Mouse (Mus musculus): Measurements from ENCODE around the gene Gtf2ird1. TPM values are rescaled to one million over a fixed set of nuclear protein-coding genes. Genes with fewer than 3 reads are reported as not detected.
A peak's percentile ranks its signal among the peaks of the same experiment; 100 is the strongest.

Gene Gtf2ird1
- polyA plus RNA-seq, 1 experiment from 2014 or later = 93.3 TPM

GRCm38 (mm10) chr5:134421061-134421460, 35.5 kb downstream of the Gtf2ird1 start:
- Histone ChIP-seq H3K27me3 (no peaks in the 10 kb centered on the region), H3K36me3 (peaks cover 4% of the 10 kb centered on the region; the same call in 1 of the 2 replicates), H3K4me1 (0 out of 2 replicates have a peak, but pooled peaks cover 4% of the 10 kb centered on the region), H3K4me2 (replicated peaks) (no peak overlapping the region), H3K9ac (replicated peaks) (no peak overlapping the region), H3K9me3 (no peaks in the 10 kb centered on the region), H3K27ac (replicated peaks) (no peak overlapping the region), H3K4me3 (no peak overlapping the region)
- ATAC-seq (replicated peaks) = no peak
- WGBS = 68% methylated on average over 9 of the region's 9 CpGs

GRCm38 (mm10) chr5:134419700-134420099, 36.8 kb downstream of the Gtf2ird1 start:
- WGBS = 91% methylated on average over 5 of the region's 5 CpGs

GRCm38 (mm10) chr5:134418315-134419074, 38.0 kb downstream of the Gtf2ird1 start:
- H3K36me3 ChIP-seq = peaks cover 24% of the 10 kb centered on the region
- ATAC-seq (replicated peaks) = no peak
- no peak overlapping the region for H3K4me2 ChIP-seq (replicated peaks)
- H3K9me3 ChIP-seq = no peaks in the 10 kb centered on the region
- no peaks in the 10 kb centered on the region for H3K27me3 ChIP-seq
- no peak overlapping the region for H3K27ac ChIP-seq (replicated peaks)
- H3K4me1 ChIP-seq = 0 out of 2 replicates have a peak, but pooled peaks cover 4% of the 10 kb centered on the region
- WGBS = 96% methylated on average over 6 of the region's 6 CpGs
- H3K9ac ChIP-seq (replicated peaks) = no peak overlapping the region
- H3K4me3 ChIP-seq = no peak overlapping the region

More at GRCm38 (mm10) chr5:134419700-134420099, 36.8 kb downstream of the Gtf2ird1 start:
- Histone ChIP-seq H3K27me3 (no peaks in the 10 kb centered on the region), H3K9me3 (no peaks in the 10 kb centered on the region), H3K4me2 (replicated peaks) (no peak overlapping the region), H3K9ac (replicated peaks) (no peak overlapping the region), H3K4me1 (0 out of 2 replicates have a peak, but pooled peaks cover 4% of the 10 kb centered on the region), H3K4me3 (no peak overlapping the region), H3K36me3 (peaks cover 17% of the 10 kb centered on the region), H3K27ac (replicated peaks) (no peak overlapping the region)
- ATAC-seq (replicated peaks) = no peak

GRCm38 (mm10) chr5:134412341-134412740, 44.2 kb downstream of the Gtf2ird1 start:
- ATAC-seq (replicated peaks) = no peak
- no peaks in the 10 kb centered on the region for H3K4me1 ChIP-seq
- H3K27ac ChIP-seq (replicated peaks) = no peak overlapping the region
- no peak overlapping the region for H3K4me2 ChIP-seq (replicated peaks)
- no peak overlapping the region for H3K9ac ChIP-seq (replicated peaks)
- H3K9me3 ChIP-seq = no peaks in the 10 kb centered on the region
- H3K36me3 ChIP-seq = peaks cover 77% of the 10 kb centered on the region
- H3K27me3 ChIP-seq = no peaks in the 10 kb centered on the region
- WGBS = 88% methylated on average over 2 of the region's 2 CpGs
- H3K4me3 ChIP-seq = no peak overlapping the region

GRCm38 (mm10) chr5:134410307-134410836, 46.1 kb downstream of the Gtf2ird1 start:
- H3K4me2 ChIP-seq (replicated peaks) = no peak overlapping the region
- no peak overlapping the region for H3K4me3 ChIP-seq
- no peaks in the 10 kb centered on the region for H3K27me3 ChIP-seq
- 92% methylated on average over 7 of the region's 7 CpGs for WGBS
- H3K4me1 ChIP-seq = no peaks in the 10 kb centered on the region
- no peaks in the 10 kb centered on the region for H3K9me3 ChIP-seq
- no peak overlapping the region for H3K9ac ChIP-seq (replicated peaks)
- peaks cover 85% of the 10 kb centered on the region for H3K36me3 ChIP-seq
- no peak for ATAC-seq (replicated peaks)
- no peak overlapping the region for H3K27ac ChIP-seq (replicated peaks)

- ATAC-seq (replicated peaks) = peak; percentile 48; the same call in 1 of the 2 replicates
- Histone ChIP-seq H3K4me1 (no peaks in the 10 kb centered on the region), H3K27ac (replicated peaks) (no peak overlapping the region), H3K9me3 (no peaks in the 10 kb centered on the region), H3K36me3 (peaks cover 85% of the 10 kb centered on the region), H3K9ac (replicated peaks) (no peak overlapping the region), H3K4me2 (replicated peaks) (no peak overlapping the region), H3K4me3 (no peak overlapping the region), H3K27me3 (no peaks in the 10 kb centered on the region)
- WGBS = 98% methylated on average over 6 of the region's 6 CpGs
Observed at GRCm38 (mm10) chr5:134409606-134410306, 46.8 kb downstream of the Gtf2ird1 start.

- peaks cover 92% of the 10 kb centered on the region for H3K36me3 ChIP-seq
- H3K4me1 ChIP-seq = no peaks in the 10 kb centered on the region
- no peak overlapping the region for H3K4me2 ChIP-seq (replicated peaks)
- 94% methylated on average over 5 of the region's 5 CpGs for WGBS
- no peak overlapping the region for H3K27ac ChIP-seq (replicated peaks)
- no peak for ATAC-seq (replicated peaks)
- no peak overlapping the region for H3K4me3 ChIP-seq
- H3K9ac ChIP-seq (replicated peaks) = no peak overlapping the region
- no peaks in the 10 kb centered on the region for H3K9me3 ChIP-seq
- no peaks in the 10 kb centered on the region for H3K27me3 ChIP-seq
Observed at GRCm38 (mm10) chr5:134408119-134408518, 48.4 kb downstream of the Gtf2ird1 start.

GRCm38 (mm10) chr5:134401841-134402240, 54.7 kb downstream of the Gtf2ird1 start:
- H3K9me3 ChIP-seq = no peaks in the 10 kb centered on the region
- no peak for ATAC-seq (replicated peaks)
- H3K36me3 ChIP-seq = peaks cover 86% of the 10 kb centered on the region
- H3K9ac ChIP-seq (replicated peaks) = no peak overlapping the region
- no peak overlapping the region for H3K4me3 ChIP-seq
- no peaks in the 10 kb centered on the region for H3K27me3 ChIP-seq
- WGBS = 95% methylated on average over 18 of the region's 18 CpGs
- 0 out of 2 replicates have a peak, but pooled peaks cover 2% of the 10 kb centered on the region for H3K4me1 ChIP-seq
- H3K27ac ChIP-seq (replicated peaks) = no peak overlapping the region
- no peak overlapping the region for H3K4me2 ChIP-seq (replicated peaks)

GRCm38 (mm10) chr5:134397434-134398163, 58.9 kb downstream of the Gtf2ird1 start:
- Histone ChIP-seq H3K4me3 (no peak overlapping the region), H3K4me2 (replicated peaks) (no peak overlapping the region), H3K9ac (replicated peaks) (no peak overlapping the region), H3K27ac (replicated peaks) (peak overlapping the region; percentile 63; the same call in 1 of the 2 replicates), H3K27me3 (no peaks in the 10 kb centered on the region), H3K4me1 (0 out of 2 replicates have a peak, but pooled peaks cover 4% of the 10 kb centered on the region), H3K36me3 (peaks cover 79% of the 10 kb centered on the region), H3K9me3 (no peaks in the 10 kb centered on the region)
- WGBS = 95% methylated on average over 15 of the region's 15 CpGs
- no peak for ATAC-seq (replicated peaks)

- H3K4me3 ChIP-seq = no peak overlapping the region
- no peaks in the 10 kb centered on the region for H3K27me3 ChIP-seq
- no peak overlapping the region for H3K4me2 ChIP-seq (replicated peaks)
- H3K27ac ChIP-seq (replicated peaks) = peak overlapping the region; percentile 63
- ATAC-seq (replicated peaks) = 0 out of 2 replicates have a peak, but pooled peaks have one; percentile 16
- peaks cover 76% of the 10 kb centered on the region for H3K36me3 ChIP-seq
- no peaks in the 10 kb centered on the region for H3K9me3 ChIP-seq
- 0 out of 2 replicates have a peak, but pooled peaks cover 4% of the 10 kb centered on the region for H3K4me1 ChIP-seq
- H3K9ac ChIP-seq (replicated peaks) = no peak overlapping the region
- WGBS = 53% methylated on average over 9 of the region's 9 CpGs
Observed at GRCm38 (mm10) chr5:134396519-134396918, 60.0 kb downstream of the Gtf2ird1 start.

GRCm38 (mm10) chr5:134394624-134395023, 61.9 kb downstream of the Gtf2ird1 start:
- Histone ChIP-seq H3K27me3 (no peaks in the 10 kb centered on the region), H3K9ac (replicated peaks) (no peak overlapping the region), H3K27ac (replicated peaks) (no peak overlapping the region), H3K4me1 (0 out of 2 replicates have a peak, but pooled peaks cover 4% of the 10 kb centered on the region), H3K9me3 (no peaks in the 10 kb centered on the region), H3K4me2 (replicated peaks) (no peak overlapping the region), H3K4me3 (no peak overlapping the region), H3K36me3 (peaks cover 78% of the 10 kb centered on the region)
- ATAC-seq (replicated peaks) = no peak; the same call in 1 of the 2 replicates
- WGBS = 61% methylated on average over 10 of the region's 10 CpGs

Measured in forebrain, embryonic 15.5 days (tissue).